In genomic region chr5:135877831-135878231, GRCm38 (mm10) we compare ENCODE assay signal across 7 mouse cellular contexts. TPM values are rescaled to one million over a fixed set of nuclear protein-coding genes. Genes with fewer than 3 reads are reported as not detected.
DNase-seq lines count a peak whose midpoint lies in the region; ATAC-seq and TF ChIP-seq lines count a peak whose summit lies in the region.

No protein-coding gene starts in this region.

- H3K9ac ChIP-seq in embryonic facial prominence, embryonic 12.5 days: peak overlapping the region; percentile 47; the same call in 1 of the 2 replicates
- peak overlapping the region; percentile 67 for H3K9ac ChIP-seq in heart, embryonic 14.5 days (ENCODE audit: low read length)
- H3K9ac ChIP-seq in kidney, embryonic 16.5 days (replicated peaks; ENCODE audit: low read length): peak overlapping the region; percentile 57

- no peaks in the 10 kb centered on the region for H3K36me3 ChIP-seq in E14TG2a.4 (ENCODE audit: insufficient read depth, low read length)
- H3K36me3 ChIP-seq in embryonic facial prominence, embryonic 12.5 days: no peaks in the 10 kb centered on the region
- H3K36me3 ChIP-seq in heart, embryonic 14.5 days (ENCODE audit: control insufficient read depth, insufficient read depth, low read length): no peaks in the 10 kb centered on the region
- H3K36me3 ChIP-seq in kidney, embryonic 16.5 days (ENCODE audit: insufficient read depth, low read length): no peaks in the 10 kb centered on the region

- H3K4me3 ChIP-seq in E14TG2a.4 (replicated peaks; ENCODE audit: low read length): peak overlapping the region; percentile 62
- peak overlapping the region; percentile 39 for H3K4me3 ChIP-seq in embryonic facial prominence, embryonic 12.5 days
- peak overlapping the region; percentile 45 to 60 for H3K4me3 ChIP-seq in heart, embryonic 14.5 days (ENCODE audit: control insufficient read depth in 1 of 2, insufficient read depth in 1 of 2, low read depth in 1 of 2, low read length in 2 of 2)
- H3K4me3 ChIP-seq in kidney, embryonic 16.5 days (ENCODE audit: low read length): peak overlapping the region; percentile 50

- no peaks in the 10 kb centered on the region for H3K9me3 ChIP-seq in E14TG2a.4 (ENCODE audit: low read length)
- H3K9me3 ChIP-seq in embryonic facial prominence, embryonic 12.5 days: no peaks in the 10 kb centered on the region
- H3K9me3 ChIP-seq in heart, embryonic 14.5 days (ENCODE audit: control insufficient read depth, low read length): no peaks in the 10 kb centered on the region
- no peaks in the 10 kb centered on the region for H3K9me3 ChIP-seq in kidney, embryonic 16.5 days (ENCODE audit: low read length)

- ATAC-seq in embryonic facial prominence, embryonic 12.5 days (ENCODE audit: insufficient number of reproducible peaks, insufficient read depth, low FRiP score, low TSS enrichment): no peak
- 0 out of 2 replicates have a peak, but pooled peaks have one; percentile 7 for ATAC-seq in heart, embryonic 14.5 days (ENCODE audit: insufficient number of reproducible peaks, insufficient read depth, low FRiP score, low read depth)
- peak; percentile 42 for ATAC-seq in kidney, embryonic 16.5 days (ENCODE audit: low FRiP score, low TSS enrichment)

- peaks cover 13% of the 10 kb centered on the region for H3K27me3 ChIP-seq in E14TG2a.4 (ENCODE audit: insufficient read depth, low read length)
- peaks cover 12% of the 10 kb centered on the region; the same call in 1 of the 2 replicates for H3K27me3 ChIP-seq in embryonic facial prominence, embryonic 12.5 days
- H3K27me3 ChIP-seq in heart, embryonic 14.5 days (ENCODE audit: control insufficient read depth, insufficient read depth, low read length): no peaks in the 10 kb centered on the region
- H3K27me3 ChIP-seq in kidney, embryonic 16.5 days (ENCODE audit: insufficient read depth, low read length): no peaks in the 10 kb centered on the region; the same call in 1 of the 2 replicates

- peak overlapping the region; percentile 50 for H3K4me2 ChIP-seq in embryonic facial prominence, embryonic 12.5 days (replicated peaks)
- peak overlapping the region; percentile 69 for H3K4me2 ChIP-seq in heart, embryonic 14.5 days (ENCODE audit: low read length)
- H3K4me2 ChIP-seq in kidney, embryonic 16.5 days (replicated peaks; ENCODE audit: low read depth, low read length): peak overlapping the region; percentile 60

- DNase-seq in R1 (ENCODE audit: low read depth, low spot score): peak; percentile 90
- peak; percentile 80 for DNase-seq in lung, postnatal 36 days
- DNase-seq in skeletal muscle tissue, adult 2 months (ENCODE audit: low read depth, low spot score): peak; percentile 34

- 0 out of 2 replicates have a peak overlapping the region, but pooled peaks have one; percentile 3 for H3K27ac ChIP-seq in embryonic facial prominence, embryonic 12.5 days
- H3K27ac ChIP-seq in heart, embryonic 14.5 days (replicated peaks in 1 of 2; ENCODE audit: control insufficient read depth in 1 of 2, insufficient read depth in 1 of 2, low read depth in 2 of 2, low read length in 2 of 2): peak overlapping the region in 1 of 2 experiments; percentile 11; a peak in 1 of 4 replicates
- peak overlapping the region; percentile 20; the same call in 1 of the 2 replicates for H3K27ac ChIP-seq in kidney, embryonic 16.5 days (ENCODE audit: low read length)

- peak; percentile 55 for TF ChIP-seq CTCF in E14TG2a.4 (conservative IDR thresholded peaks at IDR 0.05; ENCODE audit: low read length)

- peaks cover 57% of the 10 kb centered on the region for H3K4me1 ChIP-seq in E14TG2a.4 (replicated peaks; ENCODE audit: low read depth, low read length)
- peaks cover 15% of the 10 kb centered on the region for H3K4me1 ChIP-seq in embryonic facial prominence, embryonic 12.5 days
- H3K4me1 ChIP-seq in heart, embryonic 14.5 days (ENCODE audit: control insufficient read depth in 2 of 2, insufficient read depth in 2 of 2, low read length in 2 of 2): peaks cover 24 to 26% of the 10 kb centered on the region in 2 experiments
- H3K4me1 ChIP-seq in kidney, embryonic 16.5 days (ENCODE audit: insufficient read depth, low read length): peaks cover 12% of the 10 kb centered on the region

- 1% methylated on average over 16 of the region's 16 CpGs for WGBS in embryonic facial prominence, embryonic 12.5 days
- WGBS in heart, embryonic 14.5 days: under 1% methylated on average over 16 of the region's 16 CpGs
- WGBS in kidney, embryonic 16.5 days: 0% methylated on average over 16 of the region's 16 CpGs

RNA-seq across cellular contexts. Expression of gene Hspb1, which starts 9.9 kb away (rescaled TPM):
- polyA plus RNA-seq in embryonic facial prominence, embryonic 12.5 days (2016; fragmentation: Nextera tagmentation; extraction: Ambion mirVana): 67.9 and 74.8 TPM in 2 replicates
- 911 and 1,014 TPM in 2 replicates for polyA plus RNA-seq in heart, embryonic 14.5 days (2014; fragmentation: Nextera tagmentation; extraction: Ambion mirVana)
- 69.9 and 70.5 TPM in 2 replicates for polyA plus RNA-seq in kidney, embryonic 16.5 days (2015; fragmentation: Nextera tagmentation; extraction: Ambion mirVana)

RNA-seq across cellular contexts. Expression of gene Ywhag, which starts 56.6 kb away (rescaled TPM):
- polyA plus RNA-seq in embryonic facial prominence, embryonic 12.5 days (2016; fragmentation: Nextera tagmentation; extraction: Ambion mirVana): 221 and 228 TPM in 2 replicates
- 72.5 and 84.8 TPM in 2 replicates for polyA plus RNA-seq in heart, embryonic 14.5 days (2014; fragmentation: Nextera tagmentation; extraction: Ambion mirVana)
- 193 and 202 TPM in 2 replicates for polyA plus RNA-seq in kidney, embryonic 16.5 days (2015; fragmentation: Nextera tagmentation; extraction: Ambion mirVana)

Comparison
In these comparisons a context has a peak if more than half of its experiments do, and no peak if none do; other contexts are left out.
1. DNase-seq: peak in every context shown above with its lines; median percentile 90 in R1; 80 in lung, postnatal 36 days; 34 in skeletal muscle tissue, adult 2 months.
2. RNA of gene Hspb1, which starts 9.9 kb away (polyA plus RNA-seq): 911 to 1,014 TPM in heart, embryonic 14.5 days; 67.9 to 74.8 TPM in embryonic facial prominence, embryonic 12.5 days and 69.9 to 70.5 TPM in kidney, embryonic 16.5 days; every median in the first group is over 10 times any median in the second.
3. Peak in every context shown above with its lines, with median percentiles within 50 percentile points of each other: H3K4me3 ChIP-seq, H3K4me2 ChIP-seq and H3K9ac ChIP-seq.